Mouse (Mus musculus) MEL (cell line): ENCODE measurements around the gene Optn.

Experiments used
- CTCF ChIP-seq, 3 experiments: IDR thresholded peaks in 2 of 3; conservative IDR thresholded peaks in 1 of 3; 2 replicates each; pipeline ENCODE4 v1.5.1; 2011 to 2012; ENCODE audit warnings: low read length in 3 of 3, low read depth in 2 of 3, mild to moderate bottlenecking in 2 of 3, improper control_type of control experiment in 1 of 3, inconsistent platforms in 1 of 3, mixed read lengths in 1 of 3, moderate library complexity in 1 of 3; ENCODE audit not compliant: control insufficient read depth in 1 of 3, insufficient read depth in 1 of 3, poor library complexity in 1 of 3, severe bottlenecking in 1 of 3
- HCFC1 ChIP-seq: IDR thresholded peaks from 2 replicates; pipeline ENCODE4 v1.6.1; 2012; ENCODE audit warnings: low read depth, mild to moderate bottlenecking, inconsistent platforms, low read length, improper control_type of control experiment, moderate library complexity
- ZKSCAN1 ChIP-seq: IDR thresholded peaks from 2 replicates; pipeline ENCODE4 v1.6.1; 2012; ENCODE audit warnings: low read depth, mild to moderate bottlenecking, inconsistent platforms, low read length, improper control_type of control experiment, moderate library complexity
- ZMIZ1 ChIP-seq: IDR thresholded peaks from 2 replicates; pipeline ENCODE4 v1.6.1; 2012; ENCODE audit warnings: low read depth, mild to moderate bottlenecking, inconsistent platforms, low read length, improper control_type of control experiment, moderate library complexity

DNA sequence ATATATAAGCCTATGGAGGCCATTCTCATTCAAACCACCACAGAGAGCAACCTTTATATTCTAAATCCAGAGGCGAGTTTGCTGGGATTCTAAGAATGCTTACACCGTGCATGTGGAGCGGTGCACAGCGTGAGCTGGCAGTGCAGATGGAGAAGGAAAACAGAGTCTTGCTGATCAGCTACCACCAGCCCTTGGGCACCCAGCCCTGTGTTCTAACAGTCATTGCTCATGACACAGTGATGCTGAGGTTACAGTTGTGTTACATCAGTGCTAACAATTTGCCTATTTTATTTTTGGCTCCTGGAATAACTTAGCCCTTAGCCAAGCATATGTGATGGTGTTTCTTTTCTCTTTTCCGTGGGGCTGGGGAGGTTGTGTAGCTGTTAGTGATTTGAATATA lies 31.0 kb upstream of the Optn start:
- TF ChIP-seq ZKSCAN1 (no peak), HCFC1 (no peak), ZMIZ1 (no peak), CTCF (IDR thresholded peaks at IDR 0.05 in 2 of 3, conservative IDR thresholded peaks at IDR 0.05 in 1 of 3; ENCODE audit: control insufficient read depth in 1 of 3, insufficient read depth in 1 of 3, low read depth in 2 of 3, low read length in 3 of 3, poor library complexity in 1 of 3, severe bottlenecking in 1 of 3) (no peak)
